Mouse (Mus musculus) liver, embryonic 14.5 days (tissue): ENCODE results near the gene Gm49661.

Experiments used
- CTCF ChIP-seq: IDR thresholded peaks from 2 replicates; pipeline ENCODE4 v1.5.1; 2016; ENCODE audit warnings: antibody characterized with exemption, low read depth, control low read depth
- EP300 ChIP-seq: IDR thresholded peaks from 2 replicates; pipeline ENCODE4 v1.6.1; 2016; ENCODE audit warnings: antibody characterized with exemption, low read depth

DNA sequence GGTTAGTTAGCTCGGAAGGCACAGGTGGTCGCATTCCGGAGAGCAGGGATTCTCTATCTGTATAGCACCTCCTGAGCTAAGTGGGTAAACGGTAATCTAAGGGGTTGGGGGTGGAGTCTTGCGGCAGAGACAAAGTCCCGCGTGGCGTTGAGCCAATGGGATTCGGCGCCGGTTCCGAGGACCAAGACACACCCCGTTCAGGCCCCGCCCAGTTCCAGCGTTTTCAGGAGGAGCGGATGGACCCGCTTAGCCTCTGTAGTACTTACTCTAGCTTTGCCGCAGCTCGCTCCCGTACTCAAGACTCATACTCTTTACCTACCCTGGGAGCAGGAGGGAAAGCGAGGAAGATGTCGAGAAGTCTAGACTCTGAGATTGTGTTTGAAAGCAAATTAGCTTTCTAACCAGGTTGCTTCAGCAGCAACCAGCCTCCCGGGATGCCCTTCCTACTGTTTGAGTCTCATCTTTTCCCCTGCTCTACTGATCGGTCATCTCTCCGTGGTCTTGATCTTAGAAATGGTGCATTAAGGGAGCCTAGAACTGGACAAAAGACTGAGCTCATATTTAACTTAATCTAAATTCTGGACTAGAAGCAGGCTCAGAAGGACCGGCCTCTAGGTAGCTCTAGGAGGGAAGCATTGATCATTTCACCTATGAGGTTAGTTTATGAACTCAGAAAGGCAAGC lies 24.6 kb downstream of the Gm49661 start:
- no peak for TF ChIP-seq EP300
- no peak for TF ChIP-seq CTCF
